Mouse (Mus musculus) WW6 (cell line): ENCODE measurements around the gene Gm10260.

Source experiments
- DNase-seq: peaks from one replicate; pipeline ENCODE4 v3.0.0-alpha.2; 2013; ENCODE audit warnings: low read depth, low spot score

Gm10260 gene

GRCm38 (mm10) chr13:97768803-97769202 lies 8.4 kb upstream of the Gm10260 start:
- no peak for DNase-seq

GRCm38 (mm10) chr13:97768046-97768682 lies 7.7 kb upstream of the Gm10260 start:
- no peak for DNase-seq

- DNase-seq: no peak
These were observed 6.2 kb upstream of the Gm10260 start for GRCm38 (mm10) chr13:97766600-97766999.

GRCm38 (mm10) chr13:97765913-97766312 lies 5.5 kb upstream of the Gm10260 start:
- no peak for DNase-seq

GRCm38 (mm10) chr13:97764067-97764466 lies 3.6 kb upstream of the Gm10260 start:
- DNase-seq: no peak

GRCm38 (mm10) chr13:97763436-97763835 lies 3.0 kb upstream of the Gm10260 start:
- DNase-seq: no peak

GRCm38 (mm10) chr13:97762121-97762520 lies 1.7 kb upstream of the Gm10260 start:
- DNase-seq: no peak

GRCm38 (mm10) chr13:97757033-97757432 lies 3.4 kb downstream of the Gm10260 start:
- DNase-seq: no peak

- no peak for DNase-seq
These were observed 4.3 kb downstream of the Gm10260 start for GRCm38 (mm10) chr13:97756091-97756490.

GRCm38 (mm10) chr13:97750851-97751381 lies 9.5 kb downstream of the Gm10260 start:
- DNase-seq: no peak

- DNase-seq: no peak
These were observed 13.2 kb downstream of the Gm10260 start for GRCm38 (mm10) chr13:97747037-97747860.

- no peak for DNase-seq
These were observed 15.8 kb downstream of the Gm10260 start for GRCm38 (mm10) chr13:97744669-97745068.

- no peak for DNase-seq
These were observed 16.4 kb downstream of the Gm10260 start for GRCm38 (mm10) chr13:97744036-97744435.

- DNase-seq: no peak
These were observed 17.0 kb downstream of the Gm10260 start for GRCm38 (mm10) chr13:97743229-97743988.

- no peak for DNase-seq
These were observed 24.5 kb downstream of the Gm10260 start for GRCm38 (mm10) chr13:97735931-97736330.

GRCm38 (mm10) chr13:97734760-97735159 lies 25.7 kb downstream of the Gm10260 start:
- DNase-seq: no peak

- no peak for DNase-seq
These were observed 35.1 kb downstream of the Gm10260 start for GRCm38 (mm10) chr13:97725160-97725825.

- DNase-seq: no peak
These were observed 35.9 kb downstream of the Gm10260 start for GRCm38 (mm10) chr13:97724551-97724950.

- no peak for DNase-seq
These were observed 47.7 kb downstream of the Gm10260 start for GRCm38 (mm10) chr13:97712506-97713275.

- DNase-seq: no peak
These were observed 48.9 kb downstream of the Gm10260 start for GRCm38 (mm10) chr13:97711510-97711909.
